Mouse (Mus musculus) heart, embryonic 14.5 days (tissue): Measurements from ENCODE around the gene Cdkn1b. TPM values are rescaled to one million over a fixed set of nuclear protein-coding genes. Genes with fewer than 3 reads are reported as not detected.

Source experiments
- ATAC-seq: fragments of 200-750 bp; cut with Nextera tagmentation; 2 replicates; pipeline ENCODE4 v1.8.0; 2017; ENCODE audit warnings: low read depth, moderate TSS enrichment; ENCODE audit not compliant: insufficient number of reproducible peaks, insufficient read depth, low FRiP score
- H3K27ac ChIP-seq, 2 experiments: fragments of 200-500 bp in 1 of 2; fragments of 300-500 bp in 1 of 2; sonication (generic) in 1 of 2; replicated peaks in 1 of 2; 2 replicates each; pipeline ENCODE4 v1.5.1; 2012 to 2014; ENCODE audit warnings: low read depth in 2 of 2, low read length in 2 of 2, control low read depth in 1 of 2, mild to moderate bottlenecking in 1 of 2, mixed read lengths in 1 of 2; ENCODE audit not compliant: control insufficient read depth in 1 of 2, insufficient read depth in 1 of 2
- H3K27me3 ChIP-seq: fragments of 300-500 bp; sonication (generic); 2 replicates; pipeline ENCODE4 v1.6.1; 2014; ENCODE audit warnings: mild to moderate bottlenecking, low read length, control low read depth; ENCODE audit not compliant: control insufficient read depth, insufficient read depth
- H3K36me3 ChIP-seq: fragments of 300-500 bp; sonication (generic); 2 replicates; pipeline ENCODE4 v1.6.1; 2014; ENCODE audit warnings: mild to moderate bottlenecking, control low read depth, low read length, mixed read lengths; ENCODE audit not compliant: control insufficient read depth, insufficient read depth
- H3K4me1 ChIP-seq, 2 experiments: fragments of 200-500 bp in 1 of 2; fragments of 300-500 bp in 1 of 2; sonication (generic) in 1 of 2; 2 replicates each; pipeline ENCODE4 v1.6.1; 2012 to 2014; ENCODE audit warnings: low read length in 2 of 2, control low read depth in 1 of 2, mixed read lengths in 1 of 2; ENCODE audit not compliant: control insufficient read depth in 2 of 2, insufficient read depth in 2 of 2
- H3K4me2 ChIP-seq: fragments of 300-500 bp; sonication (generic); 2 replicates; pipeline ENCODE4 v1.6.1; 2014; ENCODE audit warnings: mild to moderate bottlenecking, low read length
- H3K4me3 ChIP-seq, 2 experiments: fragments of 200-500 bp in 1 of 2; fragments of 300-500 bp in 1 of 2; sonication (generic) in 1 of 2; 2 replicates each; pipeline ENCODE4 v1.5.1; 2012 to 2014; ENCODE audit warnings: low read length in 2 of 2, mild to moderate bottlenecking in 2 of 2, control low read depth in 1 of 2, low read depth in 1 of 2, moderate library complexity in 1 of 2; ENCODE audit not compliant: control insufficient read depth in 1 of 2, insufficient read depth in 1 of 2
- H3K9ac ChIP-seq: fragments of 300-500 bp; sonication (generic); 2 replicates; pipeline ENCODE4 v1.6.1; 2014; ENCODE audit warnings: mild to moderate bottlenecking, low read length
- H3K9me3 ChIP-seq: fragments of 300-500 bp; sonication (generic); 2 replicates; pipeline ENCODE4 v1.6.1; 2016; ENCODE audit warnings: low read length, control low read depth; ENCODE audit not compliant: control insufficient read depth
- WGBS: fragments of 180-500 bp; shearing (Covaris S2); extraction: QIAGEN DNeasy Blood & Tissue Kit; methylation state at CpG from one replicate; pipeline ENCODE4 v1.1.7; 2014; 5-methylcytosine and 5-hydroxymethylcytosine counted together
- polyA plus RNA-seq: library from polyadenylated mRNA; unstranded; fragments of >200 nt; fragmentation: Nextera tagmentation; extraction: Ambion mirVana; gene quantifications from 2 replicates; pipeline ENCODE4 v1.2.1, GENCODE M21; 2014

The Cdkn1b gene
- polyA plus RNA-seq, 1 experiment from 2014 or later: 21.0 TPM

- H3K4me1 ChIP-seq: peaks cover 7 to 32% of the 10 kb centered on the region in 2 experiments
- no peaks in the 10 kb centered on the region for H3K9me3 ChIP-seq
- WGBS: under 1% methylated on average over 63 of the region's 63 CpGs
- peak overlapping the region; percentile 81 for H3K4me2 ChIP-seq
- peak overlapping the region; percentile 99 to 100 for H3K27ac ChIP-seq
- no peaks in the 10 kb centered on the region for H3K27me3 ChIP-seq
- ATAC-seq: peak; percentile 28; the same call in 1 of the 2 replicates
- H3K4me3 ChIP-seq: peak overlapping the region; percentile 68
- peaks cover 18% of the 10 kb centered on the region for H3K36me3 ChIP-seq
- peak overlapping the region; percentile 96 for H3K9ac ChIP-seq
Measured at GRCm38 (mm10) chr6:134926803-134927594, 6.8 kb downstream of the Cdkn1b start.

- Histone ChIP-seq H3K4me3 (peak overlapping the region; percentile 68), H3K27ac (peak overlapping the region; percentile 99 to 100), H3K27me3 (no peaks in the 10 kb centered on the region), H3K9me3 (no peaks in the 10 kb centered on the region), H3K4me1 (peaks cover 6 to 30% of the 10 kb centered on the region in 2 experiments), H3K4me2 (peak overlapping the region; percentile 81), H3K36me3 (peaks cover 18% of the 10 kb centered on the region), H3K9ac (peak overlapping the region; percentile 96)
- no peak for ATAC-seq
- WGBS: 1% methylated on average over 13 of the region's 13 CpGs
Measured at GRCm38 (mm10) chr6:134927595-134928095, 7.4 kb downstream of the Cdkn1b start.

GRCm38 (mm10) chr6:134928096-134928888 lies 8.1 kb downstream of the Cdkn1b start:
- Histone ChIP-seq H3K9ac (peak overlapping the region; percentile 96), H3K4me1 (peaks cover 8 to 31% of the 10 kb centered on the region in 2 experiments), H3K27ac (peak overlapping the region; percentile 99 to 100), H3K27me3 (no peaks in the 10 kb centered on the region), H3K4me2 (peak overlapping the region; percentile 81), H3K4me3 (peak overlapping the region; percentile 68), H3K9me3 (no peaks in the 10 kb centered on the region), H3K36me3 (peaks cover 12% of the 10 kb centered on the region)
- ATAC-seq: peak; percentile 90
- 1% methylated on average over 62 of the region's 63 CpGs for WGBS

GRCm38 (mm10) chr6:134928889-134929310 lies 8.7 kb downstream of the Cdkn1b start:
- H3K4me2 ChIP-seq: peak overlapping the region; percentile 81
- H3K4me1 ChIP-seq: peaks cover 8 to 25% of the 10 kb centered on the region in 2 experiments
- WGBS: 1% methylated on average over 15 of the region's 15 CpGs
- H3K36me3 ChIP-seq: peaks cover 7% of the 10 kb centered on the region
- H3K9ac ChIP-seq: peak overlapping the region; percentile 96
- H3K9me3 ChIP-seq: no peaks in the 10 kb centered on the region
- no peaks in the 10 kb centered on the region for H3K27me3 ChIP-seq
- peak; percentile 27 for ATAC-seq
- peak overlapping the region; percentile 68 to 75 for H3K4me3 ChIP-seq
- peak overlapping the region; percentile 79 to 99 for H3K27ac ChIP-seq

- no peak for ATAC-seq
- H3K27ac ChIP-seq: peak overlapping the region in 1 of 2 experiments; percentile 66; a peak in 2 of 4 replicates
- H3K36me3 ChIP-seq: 0 out of 2 replicates have a peak, but pooled peaks cover 3% of the 10 kb centered on the region
- no peaks in the 10 kb centered on the region for H3K27me3 ChIP-seq
- H3K4me2 ChIP-seq: peak overlapping the region; percentile 81
- peak overlapping the region; percentile 32 to 68 for H3K4me3 ChIP-seq
- peaks cover 8 to 25% of the 10 kb centered on the region in 2 experiments for H3K4me1 ChIP-seq
- peak overlapping the region; percentile 96 for H3K9ac ChIP-seq
- 29% methylated on average over 4 of the region's 4 CpGs for WGBS
- no peaks in the 10 kb centered on the region for H3K9me3 ChIP-seq
Measured at GRCm38 (mm10) chr6:134929926-134930325, 9.7 kb downstream of the Cdkn1b start.

- Histone ChIP-seq H3K4me1 (peaks cover 8 to 25% of the 10 kb centered on the region in 2 experiments), H3K9me3 (no peaks in the 10 kb centered on the region), H3K27ac (peak overlapping the region in 1 of 2 experiments; percentile 66; a peak in 1 of 4 replicates), H3K36me3 (0 out of 2 replicates have a peak, but pooled peaks cover 3% of the 10 kb centered on the region), H3K27me3 (no peaks in the 10 kb centered on the region), H3K4me2 (peak overlapping the region; percentile 81), H3K9ac (peak overlapping the region; percentile 96), H3K4me3 (peak overlapping the region; percentile 32 to 68; a peak in 3 of 4 replicates)
- no peak for ATAC-seq
- WGBS: 81% methylated on average over 7 of the region's 7 CpGs
Measured at GRCm38 (mm10) chr6:134930383-134930782, 10.2 kb downstream of the Cdkn1b start.

- Histone ChIP-seq H3K4me3 (no peak overlapping the region; a peak in 1 of 4 replicates), H3K27ac (no peak overlapping the region), H3K9ac (no peak overlapping the region), H3K4me1 (peaks cover 8 to 25% of the 10 kb centered on the region in 2 experiments), H3K27me3 (no peaks in the 10 kb centered on the region), H3K36me3 (0 out of 2 replicates have a peak, but pooled peaks cover 3% of the 10 kb centered on the region), H3K9me3 (no peaks in the 10 kb centered on the region), H3K4me2 (peak overlapping the region; percentile 81)
- 79% methylated on average over 3 of the region's 3 CpGs for WGBS
- no peak for ATAC-seq
Measured at GRCm38 (mm10) chr6:134931146-134931545, 10.9 kb downstream of the Cdkn1b start.
